Mouse (Mus musculus): ENCODE results near the gene Ramp1.

Ramp1 gene

GRCm38 (mm10) chr1:91239112-91239511 lies 59.5 kb downstream of the Ramp1 start:
- no peak for DNase-seq (ENCODE audit: low spot score)

- no peak for DNase-seq (ENCODE audit: low spot score)
Measured at GRCm38 (mm10) chr1:91239800-91240199, 60.2 kb downstream of the Ramp1 start.

- DNase-seq (ENCODE audit: low spot score) = peak; percentile 20
Measured at GRCm38 (mm10) chr1:91240685-91241084, 61.1 kb downstream of the Ramp1 start.

DNA sequence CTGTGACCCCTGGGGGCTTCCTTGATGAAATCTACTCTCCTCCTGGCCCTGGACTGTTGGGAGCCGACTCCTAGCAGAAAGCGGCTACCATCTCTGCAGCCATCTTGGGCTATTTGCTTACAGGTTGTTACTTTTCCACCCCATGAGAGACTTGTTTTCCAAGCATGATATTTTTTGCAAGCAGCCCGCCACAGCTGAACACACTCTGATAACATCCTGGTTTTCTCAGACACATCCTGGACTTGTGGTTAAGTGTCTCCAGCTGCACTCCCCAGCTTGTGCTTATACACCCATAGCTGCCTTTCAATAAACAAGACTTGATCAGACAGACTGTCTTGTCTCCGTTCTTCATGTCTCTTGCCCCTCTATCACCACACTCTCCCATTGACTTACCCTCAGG lies 61.6 kb downstream of the Ramp1 start:
- no peak for DNase-seq (ENCODE audit: low spot score)

- peak; percentile 43 for DNase-seq (ENCODE audit: low spot score)
Measured at GRCm38 (mm10) chr1:91248242-91248641, 68.6 kb downstream of the Ramp1 start.

GRCm38 (mm10) chr1:91248970-91249369 lies 69.3 kb downstream of the Ramp1 start:
- DNase-seq (ENCODE audit: low spot score) = no peak

- DNase-seq (ENCODE audit: low spot score) = peak; percentile 99
Measured at GRCm38 (mm10) chr1:91249564-91250414, 70.2 kb downstream of the Ramp1 start, which contains the start of gene Ube2f. Ube2f (plus strand) TSS chr1:91250304.

GRCm38 (mm10) chr1:91250415-91251147 lies 71.0 kb downstream of the Ramp1 start:
- peak; percentile 43 for DNase-seq (ENCODE audit: low spot score)

GRCm38 (mm10) chr1:91251148-91251650 lies 71.6 kb downstream of the Ramp1 start:
- peak; percentile 61 for DNase-seq (ENCODE audit: low spot score)

- peak; percentile 40 for DNase-seq (ENCODE audit: low spot score)
Measured at GRCm38 (mm10) chr1:91251927-91252326, 72.3 kb downstream of the Ramp1 start.

DNA sequence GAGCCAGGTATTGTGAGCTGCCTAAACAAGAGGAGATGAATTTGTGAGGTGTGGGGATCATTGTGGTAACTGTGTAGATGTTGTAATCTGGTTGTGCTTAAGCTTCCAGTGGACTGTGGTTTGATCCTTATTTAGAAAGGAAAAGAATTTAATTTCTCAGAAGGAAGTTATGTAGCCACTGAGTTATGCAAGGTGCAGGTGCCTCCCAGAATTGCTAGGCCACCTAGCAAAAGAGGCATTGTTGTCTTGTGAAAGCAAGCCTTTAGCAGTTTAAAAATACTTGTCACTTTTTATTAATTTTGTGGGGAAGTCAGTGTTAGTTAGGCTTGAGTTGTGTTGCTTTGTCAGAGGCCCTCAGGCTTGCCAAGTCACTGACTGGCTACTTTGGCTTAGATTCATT lies 78.3 kb downstream of the Ramp1 start:
- DNase-seq (ENCODE audit: low spot score) = no peak

DNA sequence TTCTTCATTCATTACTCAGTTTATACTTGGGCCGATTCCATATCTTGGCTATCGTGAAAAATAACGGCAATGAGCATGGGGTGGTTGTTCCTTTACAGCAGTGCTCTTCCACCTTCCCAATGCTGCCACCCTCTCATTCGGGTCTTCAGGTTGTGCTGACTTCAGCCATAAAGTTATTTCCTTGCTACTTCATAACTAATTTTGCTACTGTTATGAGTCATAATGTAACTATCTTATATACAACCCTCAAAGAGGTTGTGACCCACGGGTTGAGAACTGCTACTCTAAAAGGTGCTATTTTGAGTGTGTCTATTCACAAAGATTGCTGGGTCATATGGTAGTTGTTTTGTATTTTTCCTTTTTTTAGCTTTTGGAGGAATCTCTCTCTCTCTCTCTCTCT lies 80.2 kb downstream of the Ramp1 start:
- no peak for DNase-seq (ENCODE audit: low spot score)

DNA sequence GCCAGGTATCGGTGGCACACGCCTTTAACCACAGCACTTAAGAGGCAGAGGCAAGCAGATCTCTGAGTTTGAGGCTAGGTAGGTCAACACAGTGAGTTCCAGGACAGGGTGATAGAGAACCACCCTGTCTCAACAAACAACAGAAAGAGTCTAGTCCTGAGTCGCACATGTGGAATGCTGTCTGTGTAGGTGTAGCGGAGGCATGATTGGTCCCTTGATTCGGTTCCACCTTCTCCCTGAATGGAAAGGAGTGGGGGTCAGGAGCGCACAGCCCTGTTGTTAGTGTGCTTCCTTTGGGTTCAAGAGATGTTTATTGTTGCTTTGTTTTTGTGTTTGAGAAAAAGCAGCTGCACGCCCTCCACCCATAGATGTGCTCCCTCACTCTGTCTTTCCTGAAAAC lies 82.9 kb downstream of the Ramp1 start:
- DNase-seq (ENCODE audit: low spot score) = no peak

DNA sequence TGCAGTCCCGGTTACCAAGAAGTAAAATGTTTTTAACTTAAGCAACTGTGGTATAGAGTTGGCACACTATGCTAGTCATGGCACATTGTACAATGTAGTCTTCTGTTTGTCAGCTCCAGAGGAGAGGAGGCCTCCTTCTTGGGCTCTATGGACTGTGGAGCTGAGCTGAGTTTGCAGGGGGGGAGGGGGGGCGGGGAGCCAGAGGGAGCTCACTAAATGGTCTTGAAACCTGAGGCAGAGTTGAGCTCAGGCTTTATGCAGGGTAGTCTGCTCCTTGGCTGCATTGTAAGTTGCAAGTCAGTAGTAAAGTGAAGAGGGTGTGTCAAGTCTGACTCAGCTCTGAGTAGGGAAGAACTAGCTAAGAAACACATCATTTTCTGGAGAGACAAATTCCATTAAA lies 92.6 kb downstream of the Ramp1 start:
- no peak for DNase-seq (ENCODE audit: low spot score)
